Mouse (Mus musculus): ENCODE measurements around the gene Rgp1.

DNA sequence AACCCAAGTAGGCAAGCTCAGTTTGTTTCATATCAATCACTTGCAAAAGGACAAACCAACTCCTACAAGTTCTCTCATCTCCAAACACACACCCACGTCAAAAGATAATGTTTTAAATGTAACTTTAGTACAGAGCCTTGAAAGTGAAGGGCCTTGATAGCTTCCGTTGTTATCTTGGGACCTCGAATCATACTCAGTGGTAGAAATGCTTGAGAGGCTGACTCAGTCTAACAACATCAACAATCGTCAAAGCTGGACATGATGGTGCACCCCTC is 15.0 kb upstream of the Rgp1 start:
- TF ChIP-seq EP300 (IDR thresholded peaks at IDR 0.05; ENCODE audit: low read depth) (no peak), CTCF (IDR thresholded peaks at IDR 0.05; ENCODE audit: low read depth) (no peak)
